Mouse (Mus musculus) forebrain, embryonic 12.5 days (tissue): ENCODE data around the gene Fignl2. TPM values are rescaled to one million over a fixed set of nuclear protein-coding genes. Genes with fewer than 3 reads are reported as not detected.

ENCODE experiments used
- polyA plus RNA-seq: library from polyadenylated mRNA; unstranded; fragments of >200 nt; fragmentation: Nextera tagmentation; extraction: Ambion mirVana; gene quantifications from 2 replicates; pipeline ENCODE4 v1.2.1, GENCODE M21; 2016

The Fignl2 gene
- polyA plus RNA-seq, 1 experiment from 2014 or later: 0.22 TPM

Other genes starting within 250 kb of the Fignl2 start
- gene Scn8a, start 208.7 kb downstream of the Fignl2 start, polyA plus RNA-seq: 19.3 and 20.7 TPM in 2 replicates
- gene Gm47841, start 31.2 kb downstream of the Fignl2 start, polyA plus RNA-seq: not detected in 2 replicates
- gene Ankrd33, start 37.2 kb upstream of the Fignl2 start, polyA plus RNA-seq: not detected in 2 replicates
- gene Acvrl1, start 50.0 kb upstream of the Fignl2 start, polyA plus RNA-seq: 6.4 and 6.5 TPM in 2 replicates
- gene Acvr1b, start 95.5 kb upstream of the Fignl2 start, polyA plus RNA-seq: 14.5 and 18.4 TPM in 2 replicates
- 4.1 and 4.7 TPM in 2 replicates for gene Grasp, start 145.6 kb upstream of the Fignl2 start, polyA plus RNA-seq
- 2.9 and 3.6 TPM in 2 replicates for gene Nr4a1, start 175.7 kb upstream of the Fignl2 start, polyA plus RNA-seq
- 61.9 and 63.2 TPM in 2 replicates for gene Atg101, start 205.7 kb upstream of the Fignl2 start, polyA plus RNA-seq
- 0.27 and 0.28 TPM in 2 replicates for gene 6030408B16Rik, start 214.6 kb upstream of the Fignl2 start, polyA plus RNA-seq